Mouse (Mus musculus) CH12.LX (cell line): ENCODE results near the gene Stmn1. TPM values are rescaled to one million over a fixed set of nuclear protein-coding genes. Genes with fewer than 3 reads are reported as not detected.

Experiments
- DNase-seq: peaks from one replicate; pipeline ENCODE4 v3.0.0-alpha.2; 2013; ENCODE audit errors: extremely low read depth
- H3K27ac ChIP-seq: 2 replicates; pipeline ENCODE4 v1.5.1; 2012; ENCODE audit warnings: low read depth, mild to moderate bottlenecking, control low read depth, moderate library complexity; ENCODE audit not compliant: insufficient read depth
- H3K27me3 ChIP-seq: replicated peaks from 2 replicates; pipeline ENCODE3; 2012; ENCODE audit warnings: inconsistent platforms
- H3K36me3 ChIP-seq, 2 experiments: replicated peaks in 1 of 2; 2 replicates each; pipeline versions ENCODE3 to v1.6.1; 2012; ENCODE audit warnings: inconsistent platforms in 1 of 2, low read length in 1 of 2, mild to moderate bottlenecking in 1 of 2, mixed read lengths in 1 of 2, moderate library complexity in 1 of 2; ENCODE audit not compliant: control insufficient read depth in 1 of 2, insufficient read depth in 1 of 2
- H3K4me1 ChIP-seq, 2 experiments: 2 replicates each; pipeline ENCODE4 v1.6.1; 2012; ENCODE audit warnings: inconsistent platforms in 1 of 2, moderate library complexity in 1 of 2; ENCODE audit not compliant: insufficient read depth in 2 of 2, control insufficient read depth in 1 of 2
- H3K4me2 ChIP-seq: 2 replicates; pipeline ENCODE4 v1.6.1; 2012; ENCODE audit warnings: low read depth, mild to moderate bottlenecking, control low read depth; ENCODE audit not compliant: poor library complexity, insufficient read depth, severe bottlenecking
- H3K4me3 ChIP-seq, 3 experiments: fragments of 150-350 bp in 1 of 3; sonication (generic) in 1 of 3; replicated peaks in 1 of 3; 2 replicates each; pipeline versions ENCODE3 to v1.5.1; 2011 to 2012; ENCODE audit warnings: low read depth in 2 of 3, low read length in 2 of 3, mild to moderate bottlenecking in 2 of 3, moderate library complexity in 2 of 3, control low read depth in 1 of 3, improper control_type of control experiment in 1 of 3, inconsistent platforms in 1 of 3, mixed read lengths in 1 of 3; ENCODE audit not compliant: poor library complexity in 1 of 3
- H3K79me2 ChIP-seq: replicated peaks from 2 replicates; pipeline ENCODE4 v1.6.1; 2012; ENCODE audit warnings: mild to moderate bottlenecking, moderate library complexity; ENCODE audit not compliant: control insufficient read depth, poor library complexity, insufficient read depth, severe bottlenecking; ENCODE audit errors: extremely low read depth
- H3K9ac ChIP-seq: 2 replicates; pipeline ENCODE4 v1.6.1; 2012; ENCODE audit warnings: low read depth, mild to moderate bottlenecking, control low read depth, moderate library complexity; ENCODE audit not compliant: insufficient read depth
- H3K9me3 ChIP-seq: replicated peaks from 2 replicates; pipeline ENCODE3; 2012; ENCODE audit warnings: low read length, inconsistent platforms, mixed read lengths
- BHLHE40 ChIP-seq: IDR thresholded peaks from 2 replicates; pipeline ENCODE4 v1.6.1; 2011; ENCODE audit warnings: mild to moderate bottlenecking, low read depth, low read length, improper control_type of control experiment
- CHD1 ChIP-seq: IDR thresholded peaks from 2 replicates; pipeline ENCODE4 v1.6.1; 2012; ENCODE audit warnings: low read depth, low read length, improper control_type of control experiment, inconsistent platforms
- CHD2 ChIP-seq: IDR thresholded peaks from 2 replicates; pipeline ENCODE4 v1.6.1; 2011; ENCODE audit warnings: low read length, improper control_type of control experiment
- ELF1 ChIP-seq: IDR thresholded peaks from 2 replicates; pipeline ENCODE4 v1.6.1; 2014; ENCODE audit warnings: low read depth, mild to moderate bottlenecking, inconsistent platforms, low read length, improper control_type of control experiment
- EP300 ChIP-seq: IDR thresholded peaks from 2 replicates; pipeline ENCODE4 v1.6.1; 2011; ENCODE audit warnings: low read length, improper control_type of control experiment
- ETS1 ChIP-seq: conservative IDR thresholded peaks from 2 replicates; pipeline ENCODE4 v1.6.1; 2012; ENCODE audit warnings: low read depth, mild to moderate bottlenecking, inconsistent platforms, low read length, improper control_type of control experiment, moderate library complexity
- GABPA ChIP-seq: IDR thresholded peaks from 2 replicates; pipeline ENCODE4 v1.6.1; 2012; ENCODE audit warnings: low read depth, low read length, improper control_type of control experiment, inconsistent platforms; ENCODE audit not compliant: insufficient replicate concordance
- KAT2A ChIP-seq: IDR thresholded peaks from 2 replicates; pipeline ENCODE4 v1.6.1; 2012; ENCODE audit warnings: low read length, improper control_type of control experiment, inconsistent platforms; ENCODE audit not compliant: insufficient replicate concordance
- MEF2A ChIP-seq: IDR thresholded peaks from 2 replicates; pipeline ENCODE4 v1.6.1; 2014; ENCODE audit warnings: low read depth, mild to moderate bottlenecking, inconsistent platforms, low read length, improper control_type of control experiment, borderline replicate concordance
- MXI1 ChIP-seq: IDR thresholded peaks from 2 replicates; pipeline ENCODE4 v1.6.1; 2011; ENCODE audit warnings: mild to moderate bottlenecking, low read depth, low read length, improper control_type of control experiment
- PAX5 ChIP-seq: IDR thresholded peaks from 2 replicates; pipeline ENCODE4 v1.6.1; 2012; ENCODE audit warnings: low read length, inconsistent platforms, mixed read lengths
- POLR2AphosphoS2 ChIP-seq: IDR thresholded peaks from 2 replicates; pipeline ENCODE4 v1.6.1; 2011; ENCODE audit warnings: low read depth, low read length, improper control_type of control experiment
- RAD21 ChIP-seq: IDR thresholded peaks from 2 replicates; pipeline ENCODE4 v1.6.1; 2011; ENCODE audit warnings: low read depth, mild to moderate bottlenecking, low read length, improper control_type of control experiment, moderate library complexity
- SMC3 ChIP-seq: IDR thresholded peaks from 2 replicates; pipeline ENCODE4 v1.6.1; 2011; ENCODE audit warnings: low read depth, low read length, improper control_type of control experiment
- UBTF ChIP-seq: IDR thresholded peaks from 2 replicates; pipeline ENCODE4 v1.6.1; 2012; ENCODE audit warnings: low read depth, mild to moderate bottlenecking, inconsistent platforms, low read length, improper control_type of control experiment, moderate library complexity
- USF1 ChIP-seq: IDR thresholded peaks from 2 replicates; pipeline ENCODE4 v1.6.1; 2014; ENCODE audit warnings: low read depth, mild to moderate bottlenecking, inconsistent platforms, low read length, improper control_type of control experiment
- ZC3H11A ChIP-seq: IDR thresholded peaks from 2 replicates; pipeline ENCODE4 v1.6.1; 2012; ENCODE audit warnings: low read depth, mild to moderate bottlenecking, inconsistent platforms, low read length, improper control_type of control experiment
- ZKSCAN1 ChIP-seq: IDR thresholded peaks from 2 replicates; pipeline ENCODE4 v1.6.1; 2012; ENCODE audit warnings: low read depth, inconsistent platforms, low read length, improper control_type of control experiment, borderline replicate concordance
- dilution Hi-C: fragments of 300-500 bp; cut with MboI; formaldehyde crosslinking; loops from 2 replicates; pipeline ENCODE4 v1.14.3; 2020; ENCODE audit warnings: low sequenced_read_pairs; ENCODE audit not compliant: extremely low pct_unique_long_range_greater_than_20kb, extremely low pct_ligation_motif_present
- in situ Hi-C: fragments of 300-500 bp; cut with MboI; formaldehyde crosslinking; loops from 3 replicates; pipeline ENCODE4 v1.14.3; 2019; ENCODE audit warnings: low sequenced_read_pairs, low pct_ligation_motif_present, low pct_unique_long_range_greater_than_20kb, mixed read lengths
- polyA plus RNA-seq: library from polyadenylated mRNA; unstranded; fragments of >175 nt; gene quantifications from 2 replicates; pipeline ENCODE4 v1.2.1, GENCODE M21; 2012; ENCODE audit warnings: low read depth; ENCODE audit not compliant: insufficient read length
- total RNA-seq, 2 experiments: library from RNA; depleted of rRNA; stranded (reverse); fragments of 300-350 nt in 1 of 2; fragments of >200 nt in 1 of 2; gene quantifications; 2 replicates each; pipeline ENCODE4 v1.2.3; 2012 to 2014

Gene Stmn1
- total and polyA plus RNA-seq, 3 experiments: 31.2 to 39.4 (median 34.7) TPM

DNA sequence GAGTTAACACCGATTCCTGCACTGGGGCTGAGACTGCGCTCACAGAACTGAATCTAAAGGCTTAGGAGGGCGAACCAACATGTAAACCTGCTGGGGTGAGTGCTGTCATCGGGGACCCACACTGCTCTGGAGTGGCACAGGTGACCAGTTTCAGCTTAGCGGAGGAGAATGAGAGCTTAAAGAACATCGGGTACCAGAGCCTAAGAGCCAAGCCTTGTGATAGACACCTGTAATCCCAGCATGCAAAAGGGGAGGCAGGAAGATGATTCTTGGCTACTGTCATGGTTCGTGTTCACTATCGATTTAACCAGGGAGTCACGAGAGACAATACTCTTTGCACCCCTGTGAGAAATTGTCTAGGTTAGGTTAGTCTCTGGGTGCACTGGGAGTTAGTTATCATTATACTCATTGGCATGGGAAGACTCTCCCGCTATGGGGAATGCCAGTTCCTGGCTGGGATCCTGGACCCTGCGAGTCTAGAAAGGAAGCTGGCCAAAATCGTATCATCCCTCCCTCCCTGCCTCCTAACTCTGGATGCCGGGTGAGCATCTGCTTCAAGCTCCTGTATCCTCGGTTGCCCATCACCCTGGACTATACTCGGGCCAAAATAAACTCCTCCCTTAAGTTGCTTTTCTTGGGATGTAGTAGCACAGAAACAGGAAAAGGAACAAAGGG, 35.3 kb upstream of the Stmn1 start:
- H3K36me3 ChIP-seq: no peaks in the 10 kb centered on the region
- no peak overlapping the region for H3K27ac ChIP-seq
- H3K4me1 ChIP-seq: no peaks in the 10 kb centered on the region
- in situ Hi-C loops: no loop called here
- H3K4me2 ChIP-seq: no peak overlapping the region
- H3K27me3 ChIP-seq: no peaks in the 10 kb centered on the region
- H3K79me2 ChIP-seq: no peaks in the 10 kb centered on the region
- no peak for TF ChIP-seq CHD2
- no peak for TF ChIP-seq POLR2AphosphoS2
- TF ChIP-seq MXI1: no peak
- no peak for TF ChIP-seq EP300
- TF ChIP-seq RAD21: no peak
- no peak for TF ChIP-seq ETS1
- no peak for TF ChIP-seq BHLHE40
- TF ChIP-seq CHD1: no peak
- no peak for TF ChIP-seq KAT2A
- TF ChIP-seq USF1: no peak
- dilution Hi-C loops: no loop called here
- no peak overlapping the region for H3K9ac ChIP-seq
- no peaks in the 10 kb centered on the region for H3K9me3 ChIP-seq
- no peak overlapping the region for H3K4me3 ChIP-seq
- no peak for DNase-seq

DNA sequence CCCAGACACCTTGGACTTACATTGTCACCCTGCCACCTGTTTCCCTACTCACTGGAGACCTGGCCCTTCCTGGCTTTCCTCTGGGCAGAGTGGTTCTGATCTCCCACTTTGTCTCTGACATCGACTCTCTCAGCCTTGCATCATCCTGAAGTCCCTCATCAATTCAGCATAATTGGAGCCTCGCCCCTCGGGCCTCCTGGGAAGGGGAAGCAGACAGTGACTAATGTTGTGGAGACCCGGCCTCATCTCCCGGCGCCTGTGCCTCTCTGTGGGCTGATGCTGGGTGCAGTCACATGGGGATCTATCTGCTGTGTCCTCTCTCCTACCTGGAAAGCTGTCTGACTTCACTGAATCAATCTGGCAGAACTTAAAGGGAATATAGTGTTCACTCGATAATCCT, 31.9 kb upstream of the Stmn1 start:
- no peaks in the 10 kb centered on the region for H3K27me3 ChIP-seq
- dilution Hi-C loops (no loop called here), in situ Hi-C loops (no loop called here)
- H3K4me3 ChIP-seq: no peak overlapping the region
- no peaks in the 10 kb centered on the region for H3K36me3 ChIP-seq
- no peak overlapping the region for H3K9ac ChIP-seq
- H3K79me2 ChIP-seq: no peaks in the 10 kb centered on the region
- no peaks in the 10 kb centered on the region for H3K4me1 ChIP-seq
- no peak for DNase-seq
- H3K4me2 ChIP-seq: no peak overlapping the region
- TF ChIP-seq GABPA (no peak), PAX5 (no peak), POLR2AphosphoS2 (no peak), MEF2A (no peak), ELF1 (no peak), SMC3 (no peak), ZKSCAN1 (no peak), UBTF (no peak), ZC3H11A (no peak), BHLHE40 (no peak)
- H3K9me3 ChIP-seq: no peaks in the 10 kb centered on the region
- H3K27ac ChIP-seq: no peak overlapping the region
